Mouse (Mus musculus): ENCODE measurements around the gene Gimap5. TPM values are rescaled to one million over a fixed set of nuclear protein-coding genes. Genes with fewer than 3 reads are reported as not detected.

The Gimap5 gene
- polyA plus RNA-seq, 1 experiment from 2014 or later: 9.8 TPM

DNA sequence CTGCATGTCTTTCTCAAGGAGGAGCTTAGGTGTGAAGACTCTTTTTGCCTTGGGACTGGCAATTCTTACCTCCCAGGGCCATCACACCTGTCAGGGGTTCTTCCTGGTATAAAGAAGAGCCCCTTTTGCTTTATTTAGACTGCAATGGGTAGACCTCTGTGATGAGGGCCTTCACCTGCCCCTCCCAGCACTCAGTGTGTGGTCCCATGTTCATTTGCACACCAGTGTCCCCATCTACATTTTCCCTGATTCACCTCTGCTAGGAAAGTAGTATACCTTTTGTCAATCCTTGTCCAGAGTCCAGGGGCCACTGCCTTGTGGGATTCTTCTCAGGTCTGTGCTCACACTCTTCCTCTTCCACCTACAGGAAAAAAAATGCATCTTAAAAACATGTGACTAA is 41.9 kb upstream of the Gimap5 start:
- no peak overlapping the region for H3K9ac ChIP-seq (ENCODE audit: low read length)
- no peaks in the 10 kb centered on the region for H3K4me1 ChIP-seq (ENCODE audit: control insufficient read depth, insufficient read depth, low read length)
- H3K4me3 ChIP-seq (ENCODE audit: low read length): no peak overlapping the region
- H3K27me3 ChIP-seq (ENCODE audit: control insufficient read depth, insufficient read depth, low read length): no peaks in the 10 kb centered on the region
- no peak for ATAC-seq (replicated peaks; ENCODE audit: extremely low read depth, insufficient read depth, low FRiP score)
- H3K27ac ChIP-seq (ENCODE audit: low read length): no peak overlapping the region
- H3K4me2 ChIP-seq (ENCODE audit: low read depth, low read length): no peak overlapping the region
- no peaks in the 10 kb centered on the region for H3K9me3 ChIP-seq (replicated peaks; ENCODE audit: control insufficient read depth, low read length)
- H3K36me3 ChIP-seq (ENCODE audit: control insufficient read depth, insufficient read depth): peaks cover 4% of the 10 kb centered on the region; the same call in 1 of the 2 replicates

DNA sequence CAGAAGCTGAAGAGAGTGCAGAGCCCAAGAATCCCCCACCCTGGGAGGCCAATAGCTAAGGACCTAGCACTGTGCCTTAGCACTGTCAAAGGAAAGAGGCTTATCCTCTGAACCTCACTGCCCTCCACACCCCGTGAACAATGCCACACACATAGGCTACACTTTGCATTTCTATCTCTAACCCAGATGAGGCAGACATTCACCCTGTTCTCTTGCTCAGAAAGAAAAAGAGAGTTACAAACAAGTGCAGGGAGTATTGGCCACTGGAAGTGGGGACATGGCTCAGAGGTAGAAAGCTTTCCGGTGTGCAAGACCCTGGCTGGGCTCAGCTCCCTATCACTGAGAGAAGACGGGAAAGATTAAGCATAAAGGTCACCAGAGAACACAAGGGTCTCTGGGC is 39.9 kb upstream of the Gimap5 start:
- H3K4me1 ChIP-seq (ENCODE audit: control insufficient read depth, insufficient read depth, low read length): no peaks in the 10 kb centered on the region
- H3K27ac ChIP-seq (ENCODE audit: low read length): peak overlapping the region; percentile 73
- ATAC-seq (replicated peaks; ENCODE audit: extremely low read depth, insufficient read depth, low FRiP score): no peak; the same call in 1 of the 2 replicates
- peak overlapping the region; percentile 54 for H3K9ac ChIP-seq (ENCODE audit: low read length)
- H3K27me3 ChIP-seq (ENCODE audit: control insufficient read depth, insufficient read depth, low read length): no peaks in the 10 kb centered on the region
- peak overlapping the region; percentile 38 for H3K4me3 ChIP-seq (ENCODE audit: low read length)
- peak overlapping the region; percentile 43 for H3K4me2 ChIP-seq (ENCODE audit: low read depth, low read length)
- WGBS: 35% methylated on average over 3 of the region's 3 CpGs
- no peaks in the 10 kb centered on the region; the same call in 1 of the 2 replicates for H3K9me3 ChIP-seq (replicated peaks; ENCODE audit: control insufficient read depth, low read length)
- peaks cover 4% of the 10 kb centered on the region; the same call in 1 of the 2 replicates for H3K36me3 ChIP-seq (ENCODE audit: control insufficient read depth, insufficient read depth)

DNA sequence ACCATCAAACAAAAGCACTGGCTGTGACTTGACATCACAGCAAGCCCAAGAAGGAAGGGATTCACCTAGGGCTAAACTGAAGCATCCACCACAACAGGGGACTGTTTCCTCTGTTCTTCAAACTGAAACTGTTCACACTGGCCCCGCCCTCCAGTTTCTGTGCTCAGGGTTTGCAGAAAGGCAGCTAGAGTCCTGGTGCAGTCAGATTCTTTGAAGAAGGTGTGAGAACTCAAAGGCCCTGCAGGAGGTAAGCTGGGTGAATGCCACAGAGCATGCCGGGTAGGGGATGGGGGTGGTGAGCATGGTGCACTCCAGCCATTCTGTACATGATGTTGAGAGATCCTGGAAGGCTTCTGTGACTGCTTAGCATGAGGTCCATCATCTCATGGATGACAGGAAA is 27.5 kb upstream of the Gimap5 start, which contains the start of the genes Gm28053 and Gimap7:
Gene Gm28053, plus strand, starts transcription at position 153 of the 400 bp plus-strand sequence.
Gene Gimap7, plus strand, starts transcription at position 167 of the 400 bp plus-strand sequence.
- no peak within 1 kb of the TSS for H3K4me3 ChIP-seq (ENCODE audit: low read length)
- no peak within 1 kb of the TSS for H3K4me2 ChIP-seq (ENCODE audit: low read depth, low read length)
- H3K9me3 ChIP-seq (replicated peaks; ENCODE audit: control insufficient read depth, low read length): no peaks in the 10 kb centered on the region
- ATAC-seq (replicated peaks; ENCODE audit: extremely low read depth, insufficient read depth, low FRiP score): 0 out of 2 replicates have a peak, but pooled peaks have one; percentile 52
- H3K36me3 ChIP-seq (ENCODE audit: control insufficient read depth, insufficient read depth): no peaks in the 10 kb centered on the region
- H3K27ac ChIP-seq (ENCODE audit: low read length): no peak within 1 kb of the TSS
- no peak within 1 kb of the TSS for H3K9ac ChIP-seq (ENCODE audit: low read length)
- no peaks in the 10 kb centered on the region for H3K4me1 ChIP-seq (ENCODE audit: control insufficient read depth, insufficient read depth, low read length)
- 50% methylated on average over 2 of the region's 2 CpGs for WGBS
- H3K27me3 ChIP-seq (ENCODE audit: control insufficient read depth, insufficient read depth, low read length): no peaks in the 10 kb centered on the region

DNA sequence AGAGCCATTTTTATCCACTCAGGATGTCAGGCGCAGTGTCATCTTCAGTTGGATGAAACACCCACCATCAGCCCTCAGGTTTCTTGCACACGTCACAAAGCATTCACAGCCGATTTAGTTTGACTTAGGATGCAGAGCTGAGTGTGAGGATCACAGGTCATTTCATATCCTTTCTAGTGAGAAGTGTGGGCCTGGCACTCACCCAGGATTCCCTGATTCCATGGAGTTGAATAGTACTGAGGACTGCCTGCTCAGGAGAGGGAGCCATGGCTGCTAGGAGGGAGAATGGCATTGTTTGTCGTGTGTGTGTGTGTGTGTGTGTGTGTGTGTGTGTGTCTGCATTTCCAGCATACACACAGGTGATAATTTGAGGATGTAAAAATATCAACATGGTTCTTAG is 25.7 kb upstream of the Gimap5 start:
- H3K9me3 ChIP-seq (replicated peaks; ENCODE audit: control insufficient read depth, low read length): no peaks in the 10 kb centered on the region
- no peaks in the 10 kb centered on the region for H3K27me3 ChIP-seq (ENCODE audit: control insufficient read depth, insufficient read depth, low read length)
- WGBS: 68% methylated on average over 4 of the region's 4 CpGs
- no peaks in the 10 kb centered on the region for H3K36me3 ChIP-seq (ENCODE audit: control insufficient read depth, insufficient read depth)
- no peak overlapping the region for H3K9ac ChIP-seq (ENCODE audit: low read length)
- no peak overlapping the region for H3K4me3 ChIP-seq (ENCODE audit: low read length)
- H3K4me1 ChIP-seq (ENCODE audit: control insufficient read depth, insufficient read depth, low read length): peaks cover 2% of the 10 kb centered on the region
- ATAC-seq (replicated peaks; ENCODE audit: extremely low read depth, insufficient read depth, low FRiP score): no peak
- no peak overlapping the region for H3K27ac ChIP-seq (ENCODE audit: low read length)
- H3K4me2 ChIP-seq (ENCODE audit: low read depth, low read length): no peak overlapping the region

DNA sequence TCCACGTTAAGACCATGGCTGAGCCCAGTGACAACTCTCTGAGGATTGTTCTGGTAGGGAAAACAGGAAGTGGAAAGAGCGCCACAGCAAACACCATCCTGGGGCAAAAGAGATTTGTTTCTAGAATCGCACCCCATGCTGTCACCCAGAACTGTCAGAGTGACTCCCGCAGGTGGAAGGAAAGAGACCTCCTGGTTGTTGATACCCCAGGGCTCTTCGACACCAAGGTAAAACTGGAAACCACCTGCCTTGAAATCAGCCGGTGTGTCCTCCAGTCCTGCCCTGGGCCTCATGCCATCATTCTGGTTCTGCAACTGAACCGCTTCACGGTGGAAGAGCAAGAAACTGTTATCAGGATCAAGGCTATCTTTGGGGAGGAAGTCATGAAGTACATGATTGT is 22.5 kb upstream of the Gimap5 start:
- H3K4me1 ChIP-seq (ENCODE audit: control insufficient read depth, insufficient read depth, low read length): peaks cover 10% of the 10 kb centered on the region
- no peaks in the 10 kb centered on the region for H3K9me3 ChIP-seq (replicated peaks; ENCODE audit: control insufficient read depth, low read length)
- H3K4me3 ChIP-seq (ENCODE audit: low read length): no peak overlapping the region
- no peak for ATAC-seq (replicated peaks; ENCODE audit: extremely low read depth, insufficient read depth, low FRiP score)
- WGBS: 66% methylated on average over 8 of the region's 8 CpGs
- H3K27me3 ChIP-seq (ENCODE audit: control insufficient read depth, insufficient read depth, low read length): no peaks in the 10 kb centered on the region
- H3K27ac ChIP-seq (ENCODE audit: low read length): no peak overlapping the region
- H3K36me3 ChIP-seq (ENCODE audit: control insufficient read depth, insufficient read depth): no peaks in the 10 kb centered on the region
- H3K9ac ChIP-seq (ENCODE audit: low read length): no peak overlapping the region
- H3K4me2 ChIP-seq (ENCODE audit: low read depth, low read length): no peak overlapping the region

DNA sequence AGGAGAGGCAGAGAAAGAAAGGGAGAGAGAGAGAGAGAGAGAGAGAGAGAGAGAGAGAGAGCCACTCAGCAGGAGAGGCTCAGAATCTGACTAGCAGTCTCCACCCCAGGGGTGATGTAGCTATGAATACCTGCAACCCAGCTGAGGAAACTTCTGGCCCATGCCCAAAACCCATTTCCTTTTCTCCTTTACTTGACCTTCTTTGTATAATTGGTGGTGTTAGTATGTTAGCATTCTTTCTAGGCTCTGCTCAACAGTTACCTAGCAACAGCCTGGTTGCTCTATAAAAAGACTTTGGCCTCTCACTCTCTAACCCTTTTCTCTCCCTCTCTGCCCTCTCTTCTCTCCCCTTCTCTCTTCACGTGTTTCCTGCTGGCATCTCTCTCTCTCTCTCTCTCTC is 20.5 kb upstream of the Gimap5 start:
- Histone ChIP-seq H3K27ac (ENCODE audit: low read length) (peak overlapping the region; percentile 43; the same call in 1 of the 2 replicates), H3K4me1 (ENCODE audit: control insufficient read depth, insufficient read depth, low read length) (peaks cover 10% of the 10 kb centered on the region), H3K4me3 (ENCODE audit: low read length) (no peak overlapping the region), H3K4me2 (ENCODE audit: low read depth, low read length) (peak overlapping the region; percentile 7; the same call in 1 of the 2 replicates), H3K9ac (ENCODE audit: low read length) (no peak overlapping the region), H3K27me3 (ENCODE audit: control insufficient read depth, insufficient read depth, low read length) (no peaks in the 10 kb centered on the region), H3K36me3 (ENCODE audit: control insufficient read depth, insufficient read depth) (no peaks in the 10 kb centered on the region), H3K9me3 (replicated peaks; ENCODE audit: control insufficient read depth, low read length) (no peaks in the 10 kb centered on the region)
- peak; percentile 89 for ATAC-seq (replicated peaks; ENCODE audit: extremely low read depth, insufficient read depth, low FRiP score)
- WGBS: 0% methylated on average over 1 of the region's 1 CpGs

DNA sequence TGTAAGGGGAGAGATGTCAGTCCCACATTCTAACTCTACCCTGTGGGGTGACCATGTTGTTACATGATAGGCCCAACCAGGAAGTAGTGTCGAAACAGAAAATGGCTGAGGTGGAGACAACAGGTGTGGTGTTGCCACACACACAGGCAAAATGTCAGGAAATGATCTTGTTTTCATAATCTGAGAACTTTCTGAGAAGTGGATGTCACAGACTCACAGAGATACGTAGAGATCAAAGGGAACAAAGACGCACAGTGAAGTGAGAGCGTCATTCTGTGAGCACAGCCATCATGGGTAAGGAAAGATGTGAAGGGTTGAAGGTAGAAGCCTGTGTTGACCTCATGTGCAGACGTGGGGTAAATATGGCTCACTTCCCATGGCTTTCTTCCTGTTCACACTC is 18.2 kb upstream of the Gimap5 start:
- WGBS: 84% methylated on average over 5 of the region's 5 CpGs
- peaks cover 10% of the 10 kb centered on the region for H3K4me1 ChIP-seq (ENCODE audit: control insufficient read depth, insufficient read depth, low read length)
- no peak overlapping the region for H3K4me2 ChIP-seq (ENCODE audit: low read depth, low read length)
- no peak overlapping the region for H3K9ac ChIP-seq (ENCODE audit: low read length)
- no peak overlapping the region for H3K27ac ChIP-seq (ENCODE audit: low read length)
- no peak for ATAC-seq (replicated peaks; ENCODE audit: extremely low read depth, insufficient read depth, low FRiP score)
- H3K27me3 ChIP-seq (ENCODE audit: control insufficient read depth, insufficient read depth, low read length): no peaks in the 10 kb centered on the region
- H3K36me3 ChIP-seq (ENCODE audit: control insufficient read depth, insufficient read depth): no peaks in the 10 kb centered on the region
- no peak overlapping the region for H3K4me3 ChIP-seq (ENCODE audit: low read length)
- no peaks in the 10 kb centered on the region for H3K9me3 ChIP-seq (replicated peaks; ENCODE audit: control insufficient read depth, low read length)

DNA sequence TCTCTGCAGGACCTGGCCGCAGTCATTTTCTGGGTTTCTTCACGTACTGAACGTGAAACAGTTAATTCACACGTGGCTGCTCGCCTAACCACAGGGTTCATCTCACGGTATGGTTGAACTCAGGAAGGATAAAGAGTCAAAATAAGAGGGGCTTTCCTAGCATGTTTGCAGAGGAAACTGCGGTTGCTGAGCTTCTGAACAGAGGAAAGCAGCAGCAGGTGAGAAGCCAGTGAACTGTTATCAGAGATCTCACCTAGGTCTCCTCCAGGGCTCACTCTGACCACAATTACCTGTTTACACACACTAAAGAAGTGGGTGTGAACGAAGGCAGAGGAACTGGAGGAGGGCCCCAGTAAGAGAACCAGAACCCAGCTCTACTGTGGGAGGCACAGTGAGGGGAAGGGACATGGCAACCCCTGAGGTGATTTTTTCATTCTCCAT is 13.1 kb upstream of the Gimap5 start:
- ATAC-seq (replicated peaks; ENCODE audit: extremely low read depth, insufficient read depth, low FRiP score): peak; percentile 70
- Histone ChIP-seq H3K4me2 (ENCODE audit: low read depth, low read length) (no peak overlapping the region), H3K36me3 (ENCODE audit: control insufficient read depth, insufficient read depth) (no peaks in the 10 kb centered on the region), H3K9me3 (replicated peaks; ENCODE audit: control insufficient read depth, low read length) (no peaks in the 10 kb centered on the region), H3K4me3 (ENCODE audit: low read length) (no peak overlapping the region), H3K9ac (ENCODE audit: low read length) (no peak overlapping the region), H3K4me1 (ENCODE audit: control insufficient read depth, insufficient read depth, low read length) (no peaks in the 10 kb centered on the region), H3K27ac (ENCODE audit: low read length) (no peak overlapping the region), H3K27me3 (ENCODE audit: control insufficient read depth, insufficient read depth, low read length) (no peaks in the 10 kb centered on the region)
- WGBS: 38% methylated on average over 8 of the region's 8 CpGs

DNA sequence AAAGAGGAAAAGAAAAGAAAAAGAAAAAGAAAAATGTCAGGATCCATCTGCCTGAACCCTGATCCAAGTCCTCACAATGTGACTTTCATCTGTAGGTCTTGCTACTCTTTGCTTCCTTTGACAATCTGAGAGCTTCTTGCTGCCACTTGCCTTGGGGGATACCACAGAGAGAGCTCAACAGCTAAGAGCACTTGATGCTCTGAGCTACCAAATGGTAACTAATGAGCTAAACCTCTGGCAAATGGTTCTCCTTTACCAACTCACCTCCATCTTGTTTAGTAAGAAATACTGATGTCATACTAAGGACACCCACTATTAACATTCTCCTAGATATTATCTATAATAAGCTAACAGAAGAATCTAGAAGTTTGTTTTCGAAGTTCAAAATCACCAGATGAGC is 12.3 kb upstream of the Gimap5 start:
- no peak for ATAC-seq (replicated peaks; ENCODE audit: extremely low read depth, insufficient read depth, low FRiP score)

More for the DNA sequence above, 12.3 kb upstream of the Gimap5 start:
- WGBS: 81% methylated on average over 1 of the region's 1 CpGs
- no peaks in the 10 kb centered on the region for H3K9me3 ChIP-seq (replicated peaks; ENCODE audit: control insufficient read depth, low read length)
- H3K4me1 ChIP-seq (ENCODE audit: control insufficient read depth, insufficient read depth, low read length): no peaks in the 10 kb centered on the region
- no peak overlapping the region for H3K4me2 ChIP-seq (ENCODE audit: low read depth, low read length)
- H3K36me3 ChIP-seq (ENCODE audit: control insufficient read depth, insufficient read depth): no peaks in the 10 kb centered on the region
- H3K9ac ChIP-seq (ENCODE audit: low read length): no peak overlapping the region
- no peak overlapping the region for H3K4me3 ChIP-seq (ENCODE audit: low read length)
- no peak overlapping the region for H3K27ac ChIP-seq (ENCODE audit: low read length)
- H3K27me3 ChIP-seq (ENCODE audit: control insufficient read depth, insufficient read depth, low read length): no peaks in the 10 kb centered on the region
